Mouse (Mus musculus) CH12.LX (cell line): ENCODE results near the gene Stambpl1.

ENCODE experiments used
- CHD2 ChIP-seq: IDR thresholded peaks from 2 replicates; pipeline ENCODE4 v1.6.1; 2011; ENCODE audit warnings: low read length, improper control_type of control experiment
- CTCF ChIP-seq, 2 experiments: IDR thresholded peaks in 1 of 2; conservative IDR thresholded peaks in 1 of 2; 2 replicates each; pipeline ENCODE4 v1.5.1; 2011 to 2012; ENCODE audit warnings: low read depth in 2 of 2, low read length in 2 of 2, improper control_type of control experiment in 1 of 2, inconsistent platforms in 1 of 2, mild to moderate bottlenecking in 1 of 2, moderate library complexity in 1 of 2
- ELF1 ChIP-seq: IDR thresholded peaks from 2 replicates; pipeline ENCODE4 v1.6.1; 2014; ENCODE audit warnings: low read depth, mild to moderate bottlenecking, inconsistent platforms, low read length, improper control_type of control experiment
- EP300 ChIP-seq: IDR thresholded peaks from 2 replicates; pipeline ENCODE4 v1.6.1; 2011; ENCODE audit warnings: low read length, improper control_type of control experiment
- GABPA ChIP-seq: IDR thresholded peaks from 2 replicates; pipeline ENCODE4 v1.6.1; 2012; ENCODE audit warnings: low read depth, low read length, improper control_type of control experiment, inconsistent platforms; ENCODE audit not compliant: insufficient replicate concordance
- KAT2A ChIP-seq: IDR thresholded peaks from 2 replicates; pipeline ENCODE4 v1.6.1; 2012; ENCODE audit warnings: low read length, improper control_type of control experiment, inconsistent platforms; ENCODE audit not compliant: insufficient replicate concordance
- MAZ ChIP-seq: IDR thresholded peaks from 2 replicates; pipeline ENCODE4 v1.6.1; 2012; ENCODE audit warnings: low read depth, mild to moderate bottlenecking, inconsistent platforms, low read length, improper control_type of control experiment, moderate library complexity
- MEF2A ChIP-seq: IDR thresholded peaks from 2 replicates; pipeline ENCODE4 v1.6.1; 2014; ENCODE audit warnings: low read depth, mild to moderate bottlenecking, inconsistent platforms, low read length, improper control_type of control experiment, borderline replicate concordance
- NRF1 ChIP-seq: IDR thresholded peaks from 2 replicates; pipeline ENCODE4 v1.6.1; 2014; ENCODE audit warnings: low read depth, mild to moderate bottlenecking, inconsistent platforms, low read length, improper control_type of control experiment, moderate library complexity
- POLR2A ChIP-seq: IDR thresholded peaks from 2 replicates; pipeline ENCODE4 v1.6.1; 2011; ENCODE audit warnings: low read depth, mild to moderate bottlenecking, improper control_type of control experiment, low read length
- UBTF ChIP-seq: IDR thresholded peaks from 2 replicates; pipeline ENCODE4 v1.6.1; 2012; ENCODE audit warnings: low read depth, mild to moderate bottlenecking, inconsistent platforms, low read length, improper control_type of control experiment, moderate library complexity
- USF1 ChIP-seq: IDR thresholded peaks from 2 replicates; pipeline ENCODE4 v1.6.1; 2014; ENCODE audit warnings: low read depth, mild to moderate bottlenecking, inconsistent platforms, low read length, improper control_type of control experiment
- ZC3H11A ChIP-seq: IDR thresholded peaks from 2 replicates; pipeline ENCODE4 v1.6.1; 2012; ENCODE audit warnings: low read depth, mild to moderate bottlenecking, inconsistent platforms, low read length, improper control_type of control experiment

DNA sequence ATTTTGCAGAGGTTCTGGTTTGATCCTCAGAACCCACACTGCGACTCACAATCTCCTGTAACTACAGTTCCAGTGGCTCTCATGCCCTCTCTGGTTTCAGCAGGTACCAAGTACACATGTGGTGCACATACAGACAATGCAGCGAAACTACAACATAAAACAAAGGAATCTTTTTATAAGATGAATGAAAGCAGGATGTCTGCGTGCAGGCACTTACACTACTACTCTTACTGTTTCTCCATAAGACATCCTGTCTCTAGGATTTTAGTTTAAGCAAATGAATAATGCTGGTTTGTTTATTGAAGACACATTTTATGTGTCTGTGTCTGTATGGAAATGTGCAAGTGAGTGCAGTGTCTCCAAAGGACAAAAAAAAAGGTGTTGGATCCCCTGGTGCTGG lies 10.8 kb upstream of the Stambpl1 start:
- TF ChIP-seq CTCF (conservative IDR thresholded peaks at IDR 0.05 in 1 of 2, IDR thresholded peaks at IDR 0.05 in 1 of 2; ENCODE audit: low read depth in 2 of 2, low read length in 2 of 2) (no peak), KAT2A (no peak), MAZ (no peak), USF1 (no peak), GABPA (no peak), POLR2A (no peak), UBTF (no peak), NRF1 (no peak), ZC3H11A (no peak), CHD2 (no peak), MEF2A (no peak), EP300 (no peak), ELF1 (no peak)
